Mouse (Mus musculus): ENCODE data around the gene Srf. TPM values are rescaled to one million over a fixed set of nuclear protein-coding genes. Genes with fewer than 3 reads are reported as not detected.

Srf gene
- total and polyA plus RNA-seq, 2 experiments from 2014 or later: 3.8 to 67.0 TPM

- Histone ChIP-seq H3K9ac (replicated peaks; ENCODE audit: low read length) (no peak overlapping the region), H3K4me1 (ENCODE audit: insufficient read depth, low read length) (no peaks in the 10 kb centered on the region), H3K4me3 (ENCODE audit: low read length) (no peak overlapping the region), H3K9me3 (ENCODE audit: low read length) (no peaks in the 10 kb centered on the region), H3K4me2 (ENCODE audit: low read depth, low read length) (no peak overlapping the region), H3K27me3 (ENCODE audit: insufficient read depth, low read length) (no peaks in the 10 kb centered on the region), H3K36me3 (ENCODE audit: insufficient read depth, low read length) (peaks cover 23% of the 10 kb centered on the region), H3K27ac (no peak overlapping the region)
- DNase-seq (ENCODE audit: low spot score) (no peak), ATAC-seq (no peak)
- no peak for TF ChIP-seq CTCF (IDR thresholded peaks at IDR 0.05; ENCODE audit: low read depth)
- 90% methylated on average over 10 of the region's 10 CpGs for WGBS
Measured at GRCm38 (mm10) chr17:46525065-46525464, 30.9 kb downstream of the Srf start.

GRCm38 (mm10) chr17:46521963-46522668 is 33.9 kb downstream of the Srf start:
- Histone ChIP-seq H3K27me3 (ENCODE audit: insufficient read depth, low read length) (no peaks in the 10 kb centered on the region), H3K4me1 (ENCODE audit: insufficient read depth, low read length) (no peaks in the 10 kb centered on the region), H3K9ac (replicated peaks; ENCODE audit: low read length) (no peak overlapping the region), H3K36me3 (ENCODE audit: insufficient read depth, low read length) (peaks cover 19% of the 10 kb centered on the region), H3K4me2 (ENCODE audit: low read depth, low read length) (no peak overlapping the region), H3K27ac (no peak overlapping the region), H3K9me3 (ENCODE audit: low read length) (no peaks in the 10 kb centered on the region), H3K4me3 (ENCODE audit: low read length) (no peak overlapping the region)
- DNase-seq (ENCODE audit: low spot score) (peak; percentile 30), ATAC-seq (peak; percentile 35; the same call in 1 of the 2 replicates)
- TF ChIP-seq CTCF (IDR thresholded peaks at IDR 0.05; ENCODE audit: low read depth): peak; percentile 36; the same call in 1 of the 2 replicates
- WGBS: 37% methylated on average over 24 of the region's 24 CpGs

GRCm38 (mm10) chr17:46521174-46521573 is 34.8 kb downstream of the Srf start:
- Histone ChIP-seq H3K4me3 (ENCODE audit: low read length) (no peak overlapping the region), H3K4me1 (ENCODE audit: insufficient read depth, low read length) (no peaks in the 10 kb centered on the region), H3K9ac (replicated peaks; ENCODE audit: low read length) (no peak overlapping the region), H3K4me2 (ENCODE audit: low read depth, low read length) (no peak overlapping the region), H3K36me3 (ENCODE audit: insufficient read depth, low read length) (peaks cover 16% of the 10 kb centered on the region), H3K27ac (no peak overlapping the region), H3K9me3 (ENCODE audit: low read length) (no peaks in the 10 kb centered on the region), H3K27me3 (ENCODE audit: insufficient read depth, low read length) (no peaks in the 10 kb centered on the region)
- TF ChIP-seq CTCF (IDR thresholded peaks at IDR 0.05; ENCODE audit: low read depth): no peak
- no peak for DNase-seq (ENCODE audit: low spot score)
- WGBS: 75% methylated on average over 9 of the region's 9 CpGs
- no peak for ATAC-seq

- H3K4me2 ChIP-seq (ENCODE audit: low read depth, low read length): 0 out of 2 replicates have a peak overlapping the region, but pooled peaks have one; percentile 8
Measured at GRCm38 (mm10) chr17:46520385-46520979, 35.5 kb downstream of the Srf start.

GRCm38 (mm10) chr17:46519971-46520370 is 36.0 kb downstream of the Srf start:
- 60% methylated on average over 10 of the region's 10 CpGs for whole genome bisulfite sequencing
- ATAC-seq: no peak

More at GRCm38 (mm10) chr17:46520385-46520979, 35.5 kb downstream of the Srf start:
- H3K27me3 ChIP-seq (ENCODE audit: insufficient read depth, low read length): no peaks in the 10 kb centered on the region
- TF ChIP-seq CTCF (IDR thresholded peaks at IDR 0.05; ENCODE audit: low read depth): no peak
- ATAC-seq (peak; percentile 36; the same call in 1 of the 2 replicates), DNase-seq (ENCODE audit: low spot score) (no peak)
- no peak overlapping the region for H3K27ac ChIP-seq
- WGBS: 49% methylated on average over 25 of the region's 25 CpGs
- peaks cover 12% of the 10 kb centered on the region for H3K36me3 ChIP-seq (ENCODE audit: insufficient read depth, low read length)
- no peak overlapping the region for H3K9ac ChIP-seq (replicated peaks; ENCODE audit: low read length)
- H3K4me3 ChIP-seq (ENCODE audit: low read length): no peak overlapping the region
- H3K4me1 ChIP-seq (ENCODE audit: insufficient read depth, low read length): no peaks in the 10 kb centered on the region
- H3K9me3 ChIP-seq (ENCODE audit: low read length): no peaks in the 10 kb centered on the region

GRCm38 (mm10) chr17:46513329-46513728 is 42.6 kb downstream of the Srf start:
- TF ChIP-seq CTCF (IDR thresholded peaks at IDR 0.05; ENCODE audit: low read depth): no peak
- Histone ChIP-seq H3K4me3 (ENCODE audit: low read length) (no peak overlapping the region), H3K4me2 (ENCODE audit: low read depth, low read length) (no peak overlapping the region), H3K27me3 (ENCODE audit: insufficient read depth, low read length) (no peaks in the 10 kb centered on the region), H3K36me3 (ENCODE audit: insufficient read depth, low read length) (peaks cover 7% of the 10 kb centered on the region; the same call in 1 of the 2 replicates), H3K9ac (replicated peaks; ENCODE audit: low read length) (no peak overlapping the region), H3K4me1 (ENCODE audit: insufficient read depth, low read length) (no peaks in the 10 kb centered on the region), H3K27ac (no peak overlapping the region), H3K9me3 (ENCODE audit: low read length) (no peaks in the 10 kb centered on the region)
- ATAC-seq (no peak), DNase-seq (ENCODE audit: low spot score) (peak; percentile 34)
- 62% methylated on average over 2 of the region's 2 CpGs for WGBS

More at GRCm38 (mm10) chr17:46519971-46520370, 36.0 kb downstream of the Srf start:
- no peak overlapping the region for H3K9ac ChIP-seq (replicated peaks; ENCODE audit: low read length)
- no peaks in the 10 kb centered on the region for H3K9me3 ChIP-seq (ENCODE audit: low read length)
- H3K36me3 ChIP-seq (ENCODE audit: insufficient read depth, low read length): peaks cover 9% of the 10 kb centered on the region
- no peaks in the 10 kb centered on the region for H3K4me1 ChIP-seq (ENCODE audit: insufficient read depth, low read length)
- no peaks in the 10 kb centered on the region for H3K27me3 ChIP-seq (ENCODE audit: insufficient read depth, low read length)
- 0 out of 2 replicates have a peak overlapping the region, but pooled peaks have one; percentile 8 for H3K4me2 ChIP-seq (ENCODE audit: low read depth, low read length)
- TF ChIP-seq CTCF (IDR thresholded peaks at IDR 0.05; ENCODE audit: low read depth): no peak
- DNase-seq (ENCODE audit: low spot score): no peak
- H3K27ac ChIP-seq: no peak overlapping the region
- no peak overlapping the region for H3K4me3 ChIP-seq (ENCODE audit: low read length)
